Mouse (Mus musculus) cerebellum, adult 2 months (tissue): ENCODE results near the gene Slc23a4.

ENCODE experiments used
- CTCF ChIP-seq: fragments of 200-500 bp; IDR thresholded peaks from 2 replicates; pipeline ENCODE4 v1.5.1; 2011; ENCODE audit warnings: low read depth, mild to moderate bottlenecking, control low read depth, low read length, moderate library complexity, borderline replicate concordance; ENCODE audit not compliant: insufficient read depth
- POLR2A ChIP-seq: fragments of 200-500 bp; IDR thresholded peaks from 2 replicates; pipeline ENCODE4 v1.6.1; 2011; ENCODE audit warnings: low read length, control low read depth, borderline replicate concordance; ENCODE audit not compliant: insufficient read depth

DNA sequence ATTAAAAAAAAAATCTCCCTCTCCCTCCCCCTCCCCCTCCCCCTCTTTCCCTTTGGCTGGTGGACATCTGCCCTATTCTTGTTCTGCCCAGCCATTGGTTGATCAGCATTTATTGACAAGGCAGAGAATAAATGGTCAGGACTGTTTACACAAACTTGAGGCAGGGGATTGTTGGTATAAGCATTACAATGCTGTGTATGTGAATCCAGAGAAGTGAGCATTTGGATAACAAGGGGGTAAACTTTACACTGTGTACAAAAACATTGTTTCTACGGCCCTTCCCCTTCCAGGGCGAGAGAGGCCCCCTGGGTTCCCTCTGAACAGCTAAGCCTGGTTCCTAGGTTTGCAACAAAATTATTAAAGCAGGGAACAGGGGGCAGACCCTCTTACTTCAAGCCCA lies 46.7 kb downstream of the Slc23a4 start:
- TF ChIP-seq POLR2A (no peak), CTCF (no peak)
